Mouse (Mus musculus): Measurements from ENCODE around the gene 2810021J22Rik. TPM values are rescaled to one million over a fixed set of nuclear protein-coding genes. Genes with fewer than 3 reads are reported as not detected.

Gene 2810021J22Rik
- polyA plus RNA-seq, 1 experiment from 2014 or later: 11.7 TPM

DNA sequence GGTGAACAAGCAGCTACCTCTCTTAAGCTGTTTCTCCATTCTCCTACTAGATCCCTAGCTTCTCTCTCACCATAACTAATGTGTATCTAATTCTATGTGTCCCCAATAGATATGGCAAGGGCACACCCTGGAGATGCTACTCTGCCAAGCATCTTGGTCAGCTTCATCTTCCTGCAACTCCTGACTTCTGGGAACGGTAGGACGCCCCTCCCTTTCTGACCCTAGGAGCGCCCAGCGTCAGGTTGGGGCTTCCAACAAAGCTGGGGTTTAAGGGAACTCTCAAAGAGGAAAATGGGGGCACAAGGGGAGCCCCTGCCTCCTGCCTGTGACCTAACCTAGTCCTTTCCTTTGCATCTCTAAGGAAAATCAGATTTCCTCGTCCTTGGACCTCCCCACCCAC is 51.7 kb downstream of the 2810021J22Rik start:
- Histone ChIP-seq H3K27ac (replicated peaks) (no peak overlapping the region), H3K4me1 (0 out of 2 replicates have a peak, but pooled peaks cover 6% of the 10 kb centered on the region), H3K36me3 (no peaks in the 10 kb centered on the region), H3K4me2 (no peak overlapping the region), H3K9me3 (replicated peaks) (no peaks in the 10 kb centered on the region), H3K9ac (replicated peaks) (no peak overlapping the region), H3K27me3 (replicated peaks) (no peaks in the 10 kb centered on the region), H3K4me3 (replicated peaks) (no peak overlapping the region)
- 78% methylated on average over 5 of the region's 5 CpGs for WGBS
- ATAC-seq (ENCODE audit: low FRiP score): no peak

DNA sequence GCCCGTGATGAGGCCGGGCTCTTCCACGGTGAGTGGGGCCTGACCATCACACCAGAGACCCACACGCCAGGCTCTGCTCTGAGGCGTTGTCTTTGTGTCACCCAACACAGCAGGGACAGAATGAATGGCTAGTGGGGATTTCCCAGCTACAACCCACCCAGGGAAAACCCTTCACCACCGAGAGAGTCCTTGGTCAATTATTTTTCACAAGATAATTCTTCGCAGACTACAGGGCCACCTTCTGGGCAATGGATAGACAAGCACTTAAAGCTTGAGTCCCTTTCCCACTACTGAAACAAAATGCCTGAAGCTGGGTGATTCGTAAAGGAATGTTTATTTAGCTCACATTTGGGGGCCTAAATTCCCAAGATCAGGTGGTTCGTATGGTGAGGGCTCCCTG is 55.4 kb downstream of the 2810021J22Rik start:
- H3K9me3 ChIP-seq (replicated peaks): no peaks in the 10 kb centered on the region
- H3K4me3 ChIP-seq (replicated peaks): no peak overlapping the region
- H3K9ac ChIP-seq (replicated peaks): no peak overlapping the region
- no peaks in the 10 kb centered on the region for H3K4me1 ChIP-seq
- no peak overlapping the region for H3K4me2 ChIP-seq
- WGBS: 85% methylated on average over 9 of the region's 9 CpGs
- no peaks in the 10 kb centered on the region for H3K27me3 ChIP-seq (replicated peaks)
- no peak overlapping the region for H3K27ac ChIP-seq (replicated peaks)
- ATAC-seq (ENCODE audit: low FRiP score): no peak
- no peaks in the 10 kb centered on the region for H3K36me3 ChIP-seq

DNA sequence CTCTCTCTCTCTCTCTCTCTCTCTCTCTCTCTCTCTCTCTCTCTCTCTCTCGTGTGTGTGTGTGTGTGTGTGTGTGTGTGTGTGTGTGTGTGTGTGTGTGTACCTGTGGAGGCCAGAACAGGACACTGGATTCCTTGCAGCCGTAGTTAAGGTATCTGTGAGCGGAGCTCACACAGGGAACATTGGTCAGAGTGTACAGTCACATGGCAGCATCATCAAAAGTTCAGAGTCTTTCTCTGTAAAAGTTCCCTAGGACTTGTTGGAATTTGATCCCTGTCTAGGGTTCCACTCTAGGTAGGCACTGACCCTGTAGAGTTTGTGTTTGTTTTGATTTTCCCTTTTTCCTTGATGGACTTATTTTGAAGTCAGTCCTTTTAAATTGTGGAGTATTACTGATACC is 59.6 kb downstream of the 2810021J22Rik start:
- ATAC-seq (ENCODE audit: low FRiP score): no peak
- WGBS: 97% methylated on average over 2 of the region's 3 CpGs

DNA sequence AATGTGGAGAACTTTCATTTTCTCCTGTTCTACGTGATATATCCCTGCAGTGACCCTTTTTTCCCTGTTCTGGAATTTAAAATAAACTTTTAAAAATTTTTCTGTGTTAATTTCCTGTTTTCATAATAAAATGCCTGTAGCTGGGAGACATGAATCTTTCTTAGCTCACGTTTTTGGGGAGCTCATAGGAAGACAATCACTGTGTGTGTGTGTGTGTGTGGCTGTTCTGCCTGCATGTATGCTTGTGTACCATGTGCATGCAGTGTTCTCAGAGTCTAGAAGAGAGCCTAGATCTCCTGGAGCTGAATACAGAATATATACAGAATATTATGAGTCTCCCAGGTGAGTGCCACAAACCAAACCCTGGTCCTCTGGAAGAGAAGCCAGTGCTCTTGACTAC is 60.0 kb downstream of the 2810021J22Rik start:
- no peaks in the 10 kb centered on the region for H3K9me3 ChIP-seq (replicated peaks)
- no peak overlapping the region for H3K4me2 ChIP-seq
- no peak overlapping the region for H3K9ac ChIP-seq (replicated peaks)
- H3K4me1 ChIP-seq: peaks cover 7% of the 10 kb centered on the region; the same call in 1 of the 2 replicates
- H3K27ac ChIP-seq (replicated peaks): no peak overlapping the region
- ATAC-seq (ENCODE audit: low FRiP score): no peak
- no peaks in the 10 kb centered on the region for H3K27me3 ChIP-seq (replicated peaks)
- peaks cover 11% of the 10 kb centered on the region for H3K36me3 ChIP-seq
- H3K4me3 ChIP-seq (replicated peaks): no peak overlapping the region
- 81% methylated on average over 2 of the region's 2 CpGs for WGBS

More for the DNA sequence above, 59.6 kb downstream of the 2810021J22Rik start:
- no peak overlapping the region for H3K27ac ChIP-seq (replicated peaks)
- H3K4me2 ChIP-seq: no peak overlapping the region
- peaks cover 7% of the 10 kb centered on the region; the same call in 1 of the 2 replicates for H3K4me1 ChIP-seq
- H3K36me3 ChIP-seq: peaks cover 7% of the 10 kb centered on the region
- no peak overlapping the region for H3K4me3 ChIP-seq (replicated peaks)
- no peaks in the 10 kb centered on the region for H3K27me3 ChIP-seq (replicated peaks)
- H3K9ac ChIP-seq (replicated peaks): no peak overlapping the region
- H3K9me3 ChIP-seq (replicated peaks): no peaks in the 10 kb centered on the region

DNA sequence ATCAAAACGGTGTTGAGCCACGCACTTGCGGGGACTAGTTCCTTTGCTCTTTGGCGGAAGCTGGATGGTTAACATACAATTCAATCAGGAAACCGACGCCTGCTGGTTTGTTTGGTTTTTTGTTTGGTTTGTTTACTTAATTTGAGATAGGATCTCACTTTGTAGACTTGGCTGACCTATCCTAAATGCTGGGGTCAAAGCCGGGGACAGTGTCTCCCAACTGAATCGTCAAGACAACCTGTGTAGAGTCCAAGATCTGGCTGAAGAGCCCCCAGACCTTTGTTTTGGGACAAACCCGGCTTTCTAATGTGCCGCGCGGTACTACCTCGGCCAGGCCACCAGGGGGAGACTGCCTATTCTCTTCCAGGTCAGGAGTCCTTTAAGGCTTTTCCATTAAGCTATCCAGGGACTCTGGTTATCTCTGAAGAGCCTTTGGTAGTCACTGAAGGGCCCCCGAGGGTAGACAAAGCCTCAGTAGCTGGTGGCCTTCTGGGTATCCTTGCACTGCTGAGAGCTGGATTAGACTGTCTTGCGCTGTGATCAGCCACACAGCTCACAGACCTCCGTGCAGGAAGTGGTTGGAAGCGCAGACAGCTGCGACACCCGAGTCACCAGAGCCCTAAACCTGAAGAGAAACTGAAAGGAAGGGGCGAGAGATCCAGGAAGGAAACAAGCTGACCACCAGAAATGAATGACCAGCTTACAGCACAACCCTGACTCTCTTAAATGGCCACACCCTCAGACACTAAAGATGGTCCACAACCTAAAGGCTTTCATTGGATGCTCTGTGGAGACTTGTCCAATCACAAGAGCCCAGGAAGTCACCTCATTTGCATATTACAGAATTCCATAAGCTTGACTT is 61.0 kb downstream of the 2810021J22Rik start:
- peak overlapping the region; percentile 58 for H3K27ac ChIP-seq (replicated peaks)
- H3K4me3 ChIP-seq (replicated peaks): 0 out of 2 replicates have a peak overlapping the region, but pooled peaks have one; percentile 9
- peaks cover 7% of the 10 kb centered on the region; the same call in 1 of the 2 replicates for H3K4me1 ChIP-seq
- ATAC-seq (ENCODE audit: low FRiP score): peak; percentile 76; the same call in 1 of the 2 replicates
- no peaks in the 10 kb centered on the region for H3K9me3 ChIP-seq (replicated peaks)
- H3K4me2 ChIP-seq: peak overlapping the region; percentile 39
- 37% methylated on average over 20 of the region's 20 CpGs for WGBS
- H3K27me3 ChIP-seq (replicated peaks): no peaks in the 10 kb centered on the region
- peaks cover 21% of the 10 kb centered on the region for H3K36me3 ChIP-seq
- 0 out of 2 replicates have a peak overlapping the region, but pooled peaks have one; percentile 20 for H3K9ac ChIP-seq (replicated peaks)

DNA sequence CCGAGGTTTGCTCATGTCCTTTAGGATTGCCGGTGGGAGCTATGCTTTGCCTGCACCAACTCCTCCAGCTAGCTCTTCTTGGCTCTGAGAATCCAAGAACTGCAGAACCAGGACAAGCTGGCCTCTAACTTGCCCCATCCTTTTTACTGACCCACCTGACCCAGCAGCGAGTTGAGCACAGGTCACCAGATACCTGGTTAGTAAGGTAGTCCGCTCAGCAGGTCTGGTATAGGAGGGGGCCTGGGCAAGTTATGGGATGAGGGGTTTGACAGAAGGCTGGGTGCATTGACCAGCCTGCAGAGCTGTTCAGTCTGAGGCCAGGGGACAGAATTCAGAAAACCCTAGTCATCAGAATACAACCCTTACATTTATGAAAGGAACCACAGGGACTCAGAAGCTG is 62.0 kb downstream of the 2810021J22Rik start:
- Histone ChIP-seq H3K4me3 (replicated peaks) (no peak overlapping the region), H3K4me2 (no peak overlapping the region), H3K9me3 (replicated peaks) (no peaks in the 10 kb centered on the region), H3K4me1 (peaks cover 7% of the 10 kb centered on the region; the same call in 1 of the 2 replicates), H3K27me3 (replicated peaks) (no peaks in the 10 kb centered on the region), H3K27ac (replicated peaks) (no peak overlapping the region), H3K9ac (replicated peaks) (no peak overlapping the region), H3K36me3 (peaks cover 31% of the 10 kb centered on the region)
- WGBS: 82% methylated on average over 3 of the region's 4 CpGs
- no peak for ATAC-seq (ENCODE audit: low FRiP score)

DNA sequence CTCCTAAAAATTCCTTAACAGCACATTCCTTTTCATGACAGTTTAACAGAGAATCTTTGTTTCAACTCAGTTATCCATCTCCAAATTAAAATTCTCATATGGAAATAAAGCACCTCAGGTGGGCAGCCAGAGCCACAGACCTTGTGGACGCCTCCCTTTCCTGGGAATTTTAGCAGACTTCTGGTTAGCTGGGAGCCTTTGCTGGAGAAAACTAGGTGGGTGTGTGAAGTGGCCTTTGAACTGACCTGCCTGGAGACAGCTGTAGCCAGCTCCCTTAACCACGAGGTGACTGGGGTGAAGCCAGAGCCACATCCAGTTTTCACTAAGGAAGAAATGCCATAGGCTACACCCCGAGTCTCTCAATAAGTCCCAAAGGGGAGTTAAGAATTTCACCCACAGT is 62.6 kb downstream of the 2810021J22Rik start:
- Histone ChIP-seq H3K36me3 (peaks cover 37% of the 10 kb centered on the region), H3K4me3 (replicated peaks) (no peak overlapping the region), H3K4me1 (peaks cover 7% of the 10 kb centered on the region; the same call in 1 of the 2 replicates), H3K27me3 (replicated peaks) (no peaks in the 10 kb centered on the region), H3K27ac (replicated peaks) (no peak overlapping the region), H3K9ac (replicated peaks) (no peak overlapping the region), H3K9me3 (replicated peaks) (no peaks in the 10 kb centered on the region), H3K4me2 (no peak overlapping the region)
- no peak for ATAC-seq (ENCODE audit: low FRiP score)
- 58% methylated on average over 3 of the region's 3 CpGs for WGBS

DNA sequence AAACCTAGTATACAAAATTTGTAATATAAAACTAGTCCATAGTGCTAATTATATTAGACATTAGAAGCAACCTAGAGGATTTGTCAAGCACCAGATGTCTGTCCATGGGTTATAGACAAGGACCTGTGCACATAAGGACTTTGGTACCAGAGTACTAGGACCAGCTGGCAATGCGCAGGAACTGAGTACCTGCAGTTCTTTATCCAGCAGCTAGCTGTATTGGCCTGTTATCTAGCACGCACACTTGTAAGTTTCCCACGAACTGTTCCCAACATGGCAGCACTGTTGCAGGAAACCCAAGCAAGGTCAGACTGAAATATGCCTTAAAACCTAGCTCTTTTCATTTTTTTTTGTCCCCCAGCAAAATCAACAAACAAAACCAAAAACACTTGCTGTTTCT is 63.2 kb downstream of the 2810021J22Rik start:
- Histone ChIP-seq H3K4me3 (replicated peaks) (no peak overlapping the region), H3K27me3 (replicated peaks) (no peaks in the 10 kb centered on the region), H3K36me3 (peaks cover 40% of the 10 kb centered on the region), H3K4me2 (no peak overlapping the region), H3K9ac (replicated peaks) (no peak overlapping the region), H3K9me3 (replicated peaks) (no peaks in the 10 kb centered on the region), H3K4me1 (peaks cover 10% of the 10 kb centered on the region; the same call in 1 of the 2 replicates), H3K27ac (replicated peaks) (no peak overlapping the region)
- 93% methylated on average over 3 of the region's 3 CpGs for WGBS
- ATAC-seq (ENCODE audit: low FRiP score): no peak

DNA sequence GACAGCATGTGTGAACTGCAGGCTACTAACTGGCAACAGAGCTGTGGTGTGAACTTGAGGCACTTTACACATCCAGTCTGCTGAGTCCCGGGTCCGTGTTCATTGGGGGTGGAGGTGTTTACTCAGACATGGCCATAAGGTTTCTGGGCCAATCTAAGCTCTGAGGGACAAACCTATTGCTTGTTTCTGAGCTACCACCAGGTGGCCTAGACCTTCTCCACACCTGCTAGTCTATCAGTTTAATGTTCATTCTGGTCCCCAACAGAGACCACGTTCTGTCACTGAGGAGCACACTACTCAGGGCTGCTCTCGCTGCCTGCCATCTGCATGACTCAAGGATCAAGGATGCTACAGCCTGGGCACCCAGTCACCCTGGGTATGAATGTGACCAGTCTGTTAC is 64.6 kb downstream of the 2810021J22Rik start:
- H3K36me3 ChIP-seq: peaks cover 52% of the 10 kb centered on the region
- H3K27ac ChIP-seq (replicated peaks): no peak overlapping the region
- WGBS: 72% methylated on average over 4 of the region's 4 CpGs
- ATAC-seq (ENCODE audit: low FRiP score): no peak
- peaks cover 21% of the 10 kb centered on the region for H3K4me1 ChIP-seq
- no peak overlapping the region for H3K9ac ChIP-seq (replicated peaks)
- H3K27me3 ChIP-seq (replicated peaks): no peaks in the 10 kb centered on the region
- no peaks in the 10 kb centered on the region for H3K9me3 ChIP-seq (replicated peaks)
- H3K4me3 ChIP-seq (replicated peaks): no peak overlapping the region
- no peak overlapping the region for H3K4me2 ChIP-seq

Other genes with a start within 250 kb of the 2810021J22Rik start
- not detected in 2 replicates for gene Olfr323, start 236.7 kb upstream of the 2810021J22Rik start, polyA plus RNA-seq (2015; fragmentation: Nextera tagmentation; extraction: Ambion mirVana)
- 0.19 and 0.29 TPM in 2 replicates for gene Trim58, start 226.8 kb upstream of the 2810021J22Rik start, polyA plus RNA-seq (2015; fragmentation: Nextera tagmentation; extraction: Ambion mirVana)
- gene Olfr322, start 208.4 kb upstream of the 2810021J22Rik start, polyA plus RNA-seq (2015; fragmentation: Nextera tagmentation; extraction: Ambion mirVana): not detected in 2 replicates
- gene Olfr320, start 186.1 kb upstream of the 2810021J22Rik start, polyA plus RNA-seq (2015; fragmentation: Nextera tagmentation; extraction: Ambion mirVana): not detected in 2 replicates
- not detected in 2 replicates for gene Olfr319, start 168.1 kb upstream of the 2810021J22Rik start, polyA plus RNA-seq (2015; fragmentation: Nextera tagmentation; extraction: Ambion mirVana)
- gene Olfr318, start 143.2 kb upstream of the 2810021J22Rik start, polyA plus RNA-seq (2015; fragmentation: Nextera tagmentation; extraction: Ambion mirVana): not detected in 2 replicates
- 0.17 and 0.26 TPM in 2 replicates for gene Olfr317, start 128.0 kb upstream of the 2810021J22Rik start, polyA plus RNA-seq (2015; fragmentation: Nextera tagmentation; extraction: Ambion mirVana)
- not detected in 2 replicates for gene Olfr316, start 114.5 kb upstream of the 2810021J22Rik start, polyA plus RNA-seq (2015; fragmentation: Nextera tagmentation; extraction: Ambion mirVana)
- not detected in 2 replicates for gene Olfr315, start 94.0 kb upstream of the 2810021J22Rik start, polyA plus RNA-seq (2015; fragmentation: Nextera tagmentation; extraction: Ambion mirVana)
- gene Olfr314, start 84.3 kb upstream of the 2810021J22Rik start, polyA plus RNA-seq (2015; fragmentation: Nextera tagmentation; extraction: Ambion mirVana): 0.06 TPM in 1 of 2 replicates, not detected in the other
- gene Fam183b, start 65.3 kb upstream of the 2810021J22Rik start, polyA plus RNA-seq (2015; fragmentation: Nextera tagmentation; extraction: Ambion mirVana): 10.1 and 15.2 TPM in 2 replicates
- not detected in 2 replicates for gene Olfr313, start 52.2 kb upstream of the 2810021J22Rik start, polyA plus RNA-seq (2015; fragmentation: Nextera tagmentation; extraction: Ambion mirVana)
- gene Olfr312, start 38.0 kb upstream of the 2810021J22Rik start, polyA plus RNA-seq (2015; fragmentation: Nextera tagmentation; extraction: Ambion mirVana): not detected in 2 replicates
- gene Olfr311, start 28.0 kb upstream of the 2810021J22Rik start, polyA plus RNA-seq (2015; fragmentation: Nextera tagmentation; extraction: Ambion mirVana): not detected in 2 replicates
- gene Gm12258, start 20.1 kb upstream of the 2810021J22Rik start, polyA plus RNA-seq (2015; fragmentation: Nextera tagmentation; extraction: Ambion mirVana): 20.8 and 22.4 TPM in 2 replicates
- gene Zfp39, start 37.0 kb downstream of the 2810021J22Rik start, polyA plus RNA-seq (2015; fragmentation: Nextera tagmentation; extraction: Ambion mirVana): 6.6 and 8.1 TPM in 2 replicates
- 0.10 TPM in 1 of 2 replicates, not detected in the other for gene Btnl10, start 50.7 kb downstream of the 2810021J22Rik start, polyA plus RNA-seq (2015; fragmentation: Nextera tagmentation; extraction: Ambion mirVana)
- 559 and 636 TPM in 2 replicates for gene Rnf187, start 71.7 kb downstream of the 2810021J22Rik start, polyA plus RNA-seq (2015; fragmentation: Nextera tagmentation; extraction: Ambion mirVana)
- 184 and 262 TPM in 2 replicates for gene Hist3h2ba, start 81.7 kb downstream of the 2810021J22Rik start, polyA plus RNA-seq (2015; fragmentation: Nextera tagmentation; extraction: Ambion mirVana)
- gene Hist3h2a, start 87.5 kb downstream of the 2810021J22Rik start, polyA plus RNA-seq (2015; fragmentation: Nextera tagmentation; extraction: Ambion mirVana): 66.5 and 86.3 TPM in 2 replicates
- gene Trim17, start 87.5 kb downstream of the 2810021J22Rik start, polyA plus RNA-seq (2015; fragmentation: Nextera tagmentation; extraction: Ambion mirVana): 1.1 TPM in 2 replicates
- gene Trim11, start 110.9 kb downstream of the 2810021J22Rik start, polyA plus RNA-seq (2015; fragmentation: Nextera tagmentation; extraction: Ambion mirVana): 22.2 and 22.5 TPM in 2 replicates

All from neural tube, embryonic 15.5 days (tissue).